Mouse (Mus musculus): ENCODE data around the gene Serpind1.

GRCm38 (mm10) chr16:17291016-17291415 is 40.2 kb upstream of the Serpind1 start:
- no peak for TF ChIP-seq POLR2A (IDR thresholded peaks at IDR 0.05; ENCODE audit: insufficient read depth, low read length)
- no peak for TF ChIP-seq CTCF (IDR thresholded peaks at IDR 0.05; ENCODE audit: low read depth, low read length)
